In genomic region chr5:135460833-135461173, GRCm38 (mm10) we compare ENCODE assay signal across 7 mouse cellular contexts.
DNase-seq lines count a peak whose midpoint lies in the region; ATAC-seq and TF ChIP-seq lines count a peak whose summit lies in the region.

No protein-coding gene starts in this region.

- no peak overlapping the region for H3K4me3 ChIP-seq in layer of hippocampus, adult 2 months
- H3K4me3 ChIP-seq in embryonic facial prominence, embryonic 10.5 days: 0 out of 2 replicates have a peak overlapping the region, but pooled peaks have one; percentile 13
- no peak overlapping the region for H3K4me3 ChIP-seq in forebrain, embryonic 12.5 days (replicated peaks)
- no peak overlapping the region for H3K4me3 ChIP-seq in midbrain, embryonic 15.5 days

- no peaks in the 10 kb centered on the region for H3K9me3 ChIP-seq in embryonic facial prominence, embryonic 10.5 days
- no peaks in the 10 kb centered on the region for H3K9me3 ChIP-seq in forebrain, embryonic 12.5 days
- H3K9me3 ChIP-seq in midbrain, embryonic 15.5 days: no peaks in the 10 kb centered on the region

- ATAC-seq in forebrain, embryonic 12.5 days (ENCODE audit: low FRiP score): no peak
- no peak for ATAC-seq in midbrain, embryonic 15.5 days (replicated peaks)

- no peak for TF ChIP-seq CTCF in layer of hippocampus, adult 2 months (conservative IDR thresholded peaks at IDR 0.05)

- peaks cover 97% of the 10 kb centered on the region for H3K36me3 ChIP-seq in embryonic facial prominence, embryonic 10.5 days (replicated peaks)
- H3K36me3 ChIP-seq in forebrain, embryonic 12.5 days (replicated peaks): peaks cover 44% of the 10 kb centered on the region
- no peaks in the 10 kb centered on the region; the same call in 1 of the 2 replicates for H3K36me3 ChIP-seq in midbrain, embryonic 15.5 days (replicated peaks)

- 66% methylated on average over 4 of the region's 4 CpGs for WGBS in embryonic facial prominence, embryonic 10.5 days
- 80% methylated on average over 4 of the region's 4 CpGs for WGBS in forebrain, embryonic 12.5 days
- 68% methylated on average over 4 of the region's 4 CpGs for WGBS in midbrain, embryonic 15.5 days

- H3K9ac ChIP-seq in forebrain, embryonic 12.5 days: no peak overlapping the region
- no peak overlapping the region for H3K9ac ChIP-seq in midbrain, embryonic 15.5 days

- H3K27ac ChIP-seq in layer of hippocampus, adult 2 months: peak overlapping the region; percentile 84
- peak overlapping the region; percentile 67 for H3K27ac ChIP-seq in embryonic facial prominence, embryonic 10.5 days (replicated peaks)
- 0 out of 2 replicates have a peak overlapping the region, but pooled peaks have one; percentile 8 for H3K27ac ChIP-seq in forebrain, embryonic 12.5 days
- peak overlapping the region; percentile 57 for H3K27ac ChIP-seq in midbrain, embryonic 15.5 days

- H3K4me2 ChIP-seq in forebrain, embryonic 12.5 days: no peak overlapping the region
- H3K4me2 ChIP-seq in midbrain, embryonic 15.5 days: no peak overlapping the region

- H3K27me3 ChIP-seq in embryonic facial prominence, embryonic 10.5 days (replicated peaks; ENCODE audit: low read depth, poor library complexity, severe bottlenecking): no peaks in the 10 kb centered on the region
- no peaks in the 10 kb centered on the region for H3K27me3 ChIP-seq in forebrain, embryonic 12.5 days
- no peaks in the 10 kb centered on the region for H3K27me3 ChIP-seq in midbrain, embryonic 15.5 days (replicated peaks)

- peaks cover 16% of the 10 kb centered on the region for H3K4me1 ChIP-seq in embryonic facial prominence, embryonic 10.5 days
- peaks cover 10% of the 10 kb centered on the region; the same call in 1 of the 2 replicates for H3K4me1 ChIP-seq in forebrain, embryonic 12.5 days
- peaks cover 12% of the 10 kb centered on the region for H3K4me1 ChIP-seq in midbrain, embryonic 15.5 days

- DNase-seq in layer of hippocampus, adult 2 months (ENCODE audit: low spot score in 2 of 2): no peak
- no peak for DNase-seq in layer of hippocampus, postnatal 10 days (ENCODE audit: low spot score in 2 of 2)
- no peak for DNase-seq in embryonic facial prominence, embryonic 10.5 days (ENCODE audit: low spot score)
- no peak for DNase-seq in retina, embryonic 14.5 days (ENCODE audit: low spot score)
- DNase-seq in left cerebral cortex, adult 11 months (ENCODE audit: low spot score): no peak

Comparison
In these comparisons a context has a peak if more than half of its experiments do, and no peak if none do; other contexts are left out.
1. H3K27ac ChIP-seq: peak in every context shown above with its lines; median percentile 84 in layer of hippocampus, adult 2 months; 67 in embryonic facial prominence, embryonic 10.5 days; 57 in midbrain, embryonic 15.5 days; 8 in forebrain, embryonic 12.5 days.